ENCODE assay signal across 10 mouse cellular contexts in genomic region chr4:45767891-45768558, GRCm38 (mm10). TPM values are rescaled to one million over a fixed set of nuclear protein-coding genes. Genes with fewer than 3 reads are reported as not detected.
DNase-seq lines count a peak whose midpoint lies in the region; ATAC-seq and TF ChIP-seq lines count a peak whose summit lies in the region.
"Had no signal": no experiment of that assay in that cellular context is flagged by ENCODE, and none has a peak within 500 bp of the region (broad histone marks: within the 10 kb centered on the region; RNA-seq: fewer than 3 reads in every experiment).

No protein-coding gene starts in this region.

- no peak overlapping the region for H3K4me3 ChIP-seq in kidney, postnatal 0 days (replicated peaks; ENCODE audit: low read depth, low read length)
- no peak overlapping the region for H3K4me3 ChIP-seq in heart, embryonic 13.5 days
- H3K4me3 ChIP-seq: limb, embryonic 13.5 days had no signal

- no peak overlapping the region for H3K27ac ChIP-seq in kidney, postnatal 0 days
- peak overlapping the region; percentile 56 for H3K27ac ChIP-seq in heart, embryonic 13.5 days (replicated peaks)
- H3K27ac ChIP-seq: limb, embryonic 13.5 days had no signal

- no peak for TF ChIP-seq CTCF in kidney, postnatal 0 days (IDR thresholded peaks at IDR 0.05; ENCODE audit: low read depth)

- WGBS in kidney, postnatal 0 days, result 41% methylated on average over 11 of the region's 11 CpGs
- 16% methylated on average over 11 of the region's 11 CpGs for WGBS in heart, embryonic 13.5 days

- no peak overlapping the region for H3K4me2 ChIP-seq in kidney, postnatal 0 days (ENCODE audit: low read length)
- H3K4me2 ChIP-seq in heart, embryonic 13.5 days, result no peak overlapping the region
- H3K4me2 ChIP-seq: limb, embryonic 13.5 days had no signal

- no peak for ATAC-seq in kidney, postnatal 0 days (replicated peaks; ENCODE audit: low FRiP score, low read depth)
- peak; percentile 59; the same call in 1 of the 2 replicates for ATAC-seq in heart, embryonic 13.5 days (ENCODE audit: extremely low read depth, insufficient number of reproducible peaks, low FRiP score, low TSS enrichment)
- peak; percentile 64 for ATAC-seq in megakaryocyte-erythroid progenitor cell, adult 5-6 weeks (replicated peaks; ENCODE audit: low FRiP score, low TSS enrichment, poor library complexity, severe bottlenecking)

- H3K27me3 ChIP-seq in kidney, postnatal 0 days (ENCODE audit: insufficient read depth, low read length), result no peaks in the 10 kb centered on the region
- H3K27me3 ChIP-seq in heart, embryonic 13.5 days (replicated peaks), result peaks cover 47% of the 10 kb centered on the region

- DNase-seq in kidney, postnatal 0 days (ENCODE audit: low spot score), result peak; percentile 38
- no peak for DNase-seq in kidney, adult 9 months
- DNase-seq in NIH3T3 (ENCODE audit: low read depth) (peak; percentile 38), adipocyte (ENCODE audit: low spot score) (no peak)
- no peak for DNase-seq in left cerebral cortex, adult 8-10 months (ENCODE audit: low spot score in 2 of 2)
- DNase-seq in frontal cortex, postnatal 14 days (ENCODE audit: low spot score in 2 of 2), result no peak
- DNase-seq: cerebellum, postnatal 25 days had no signal

- no peaks in the 10 kb centered on the region for H3K36me3 ChIP-seq in kidney, postnatal 0 days (ENCODE audit: insufficient read depth, low read length)
- H3K36me3 ChIP-seq in heart, embryonic 13.5 days, result no peaks in the 10 kb centered on the region
- H3K36me3 ChIP-seq: limb, embryonic 13.5 days had no signal

- H3K9ac ChIP-seq in kidney, postnatal 0 days (ENCODE audit: low read depth, low read length), result no peak overlapping the region
- no peak overlapping the region for H3K9ac ChIP-seq in heart, embryonic 13.5 days
- H3K9ac ChIP-seq: limb, embryonic 13.5 days had no signal

- no peaks in the 10 kb centered on the region for H3K9me3 ChIP-seq in kidney, postnatal 0 days (replicated peaks; ENCODE audit: low read length)
- H3K9me3 ChIP-seq in heart, embryonic 13.5 days, result no peaks in the 10 kb centered on the region
- H3K9me3 ChIP-seq: limb, embryonic 13.5 days had no signal

- H3K4me1 ChIP-seq in kidney, postnatal 0 days (replicated peaks; ENCODE audit: insufficient read depth, low read length), result no peaks in the 10 kb centered on the region
- H3K4me1 ChIP-seq in heart, embryonic 13.5 days, result peaks cover 90% of the 10 kb centered on the region

RNA-seq across cellular contexts. Expression of gene Aldh1b1, which starts 30.8 kb away (rescaled TPM):
- polyA plus RNA-seq in kidney, postnatal 0 days (2015; fragmentation: Nextera tagmentation; extraction: Ambion mirVana), result 9.7 and 12.1 TPM in 2 replicates
- polyA plus RNA-seq in heart, embryonic 13.5 days (2015; fragmentation: Nextera tagmentation; extraction: Ambion mirVana), result 121 and 130 TPM in 2 replicates
- not detected in 2 replicates for total RNA-seq in megakaryocyte-erythroid progenitor cell, adult 5-6 weeks (2014; fragmentation: Nextera tagmentation)
- total RNA-seq in megakaryocyte-erythroid progenitor cell, adult 5-6 weeks (2017), result 0.75 and 3.8 TPM in 2 replicates
- 1 to 10 TPM; 7.0 to 8.8 (median 7.8) TPM for total RNA-seq in left cerebral cortex, adult 8-10 months (2022)

RNA-seq across cellular contexts. Expression of gene Igfbpl1, which starts 58.7 kb away (rescaled TPM):
- polyA plus RNA-seq in kidney, postnatal 0 days (2015; fragmentation: Nextera tagmentation; extraction: Ambion mirVana), result 0.04 TPM in 1 of 2 replicates, not detected in the other
- 3.2 and 4.6 TPM in 2 replicates for polyA plus RNA-seq in heart, embryonic 13.5 days (2015; fragmentation: Nextera tagmentation; extraction: Ambion mirVana)
- total RNA-seq in megakaryocyte-erythroid progenitor cell, adult 5-6 weeks (2014; fragmentation: Nextera tagmentation), result not detected in 2 replicates
- not detected in 2 replicates for total RNA-seq in megakaryocyte-erythroid progenitor cell, adult 5-6 weeks (2017)
- 1 to 10 TPM in 3 of 4 experiments, under 1 TPM in 1; 0.62 to 2.9 (median 2.1) TPM for total RNA-seq in left cerebral cortex, adult 8-10 months (2022)

Comparison
In these comparisons a context has a peak if more than half of its experiments do, and no peak if none do; other contexts are left out.
1. DNase-seq: peak in kidney, postnatal 0 days (single experiment) and NIH3T3 (single experiment); none in kidney, adult 9 months (single experiment), left cerebral cortex, adult 8-10 months (0 of 2), frontal cortex, postnatal 14 days (0 of 2) and adipocyte (single experiment).